Mouse (Mus musculus) testis, postnatal 10 days (tissue): ENCODE data around the gene Dgkq.
A peak's percentile ranks its signal among the peaks of the same experiment; 100 is the strongest.

Experiments used
- DNase-seq: peaks from one replicate; pipeline ENCODE4 v3.0.0; 2021; ENCODE audit warnings: low spot score

Gene Dgkq

GRCm38 (mm10) chr5:108689091-108689490 lies 19.6 kb upstream of the Dgkq start:
- no peak for DNase-seq

- DNase-seq: no peak
Measured at GRCm38 (mm10) chr5:108680871-108681270, 11.4 kb upstream of the Dgkq start.

GRCm38 (mm10) chr5:108679909-108680308 lies 10.4 kb upstream of the Dgkq start:
- DNase-seq: no peak

GRCm38 (mm10) chr5:108678296-108678854 lies 8.9 kb upstream of the Dgkq start:
- no peak for DNase-seq

GRCm38 (mm10) chr5:108677605-108678295 lies 8.3 kb upstream of the Dgkq start:
- peak; percentile 83 for DNase-seq

GRCm38 (mm10) chr5:108676772-108677498 lies 7.5 kb upstream of the Dgkq start:
- no peak for DNase-seq

- no peak for DNase-seq
Measured at GRCm38 (mm10) chr5:108675251-108675816, 5.9 kb upstream of the Dgkq start, which contains the start of gene Slc26a1. Slc26a1 (minus strand) TSS chr5:108675569.

- DNase-seq: no peak
Measured at GRCm38 (mm10) chr5:108674624-108675023, 5.2 kb upstream of the Dgkq start.

GRCm38 (mm10) chr5:108671757-108672156 lies 2.3 kb upstream of the Dgkq start:
- DNase-seq: no peak

- DNase-seq: peak; percentile 79
Measured at GRCm38 (mm10) chr5:108670785-108671184, 1.3 kb upstream of the Dgkq start.

- no peak for DNase-seq
Measured at GRCm38 (mm10) chr5:108669986-108670385, 514 bp upstream of the Dgkq start.

GRCm38 (mm10) chr5:108668387-108668932 lies 1.0 kb downstream of the Dgkq start:
- no peak for DNase-seq

- DNase-seq: no peak
Measured at GRCm38 (mm10) chr5:108667370-108667769, 2.1 kb downstream of the Dgkq start.

GRCm38 (mm10) chr5:108665066-108665465 lies 4.4 kb downstream of the Dgkq start:
- no peak for DNase-seq

- DNase-seq: no peak
Measured at GRCm38 (mm10) chr5:108662772-108663171, 6.7 kb downstream of the Dgkq start.

GRCm38 (mm10) chr5:108660632-108661268 lies 8.7 kb downstream of the Dgkq start:
- peak; percentile 97 for DNase-seq

GRCm38 (mm10) chr5:108659698-108660631 lies 9.5 kb downstream of the Dgkq start, which contains the start of gene Idua:
Idua (plus strand) TSS chr5:108660331.
- no peak for DNase-seq

- no peak for DNase-seq
Measured at GRCm38 (mm10) chr5:108658611-108659010, 10.9 kb downstream of the Dgkq start.

GRCm38 (mm10) chr5:108657406-108657805 lies 12.1 kb downstream of the Dgkq start:
- no peak for DNase-seq

- DNase-seq: peak; percentile 36
Measured at GRCm38 (mm10) chr5:108655891-108656650, 13.4 kb downstream of the Dgkq start.
